Mouse (Mus musculus): Measurements from ENCODE around the gene Anapc2.

Anapc2 gene

GRCm38 (mm10) chr2:25271827-25272511, at the start of gene Anapc2, which contains the start of gene Ssna1:
Gene Anapc2 (plus strand): TSS chr2:25272478.
Gene Ssna1 (minus strand): TSS chr2:25272438.
- peak; percentile 98 to 99 for DNase-seq (ENCODE audit: low spot score in 2 of 2)

GRCm38 (mm10) chr2:25223681-25224491, 48.4 kb upstream of the Anapc2 start:
- DNase-seq (ENCODE audit: low spot score in 2 of 2) = peak; percentile 71 to 80

GRCm38 (mm10) chr2:25224492-25224765, 47.8 kb upstream of the Anapc2 start, which contains the start of gene Tubb4b:
Gene Tubb4b (minus strand): TSS chr2:25224702.
- no peak for DNase-seq (ENCODE audit: low spot score in 2 of 2)

- peak; percentile 99 to 100 for DNase-seq (ENCODE audit: low spot score in 2 of 2)
Measured at GRCm38 (mm10) chr2:25224766-25225752, 47.2 kb upstream of the Anapc2 start.

GRCm38 (mm10) chr2:25225811-25226379, 46.4 kb upstream of the Anapc2 start:
- peak in 1 of 2 experiments; percentile 29 for DNase-seq (ENCODE audit: low spot score in 2 of 2)

GRCm38 (mm10) chr2:25226864-25227263, 45.4 kb upstream of the Anapc2 start:
- peak; percentile 77 to 84 for DNase-seq (ENCODE audit: low spot score in 2 of 2)

- no peak for DNase-seq (ENCODE audit: low spot score in 2 of 2)
Measured at GRCm38 (mm10) chr2:25227406-25227805, 44.9 kb upstream of the Anapc2 start.

GRCm38 (mm10) chr2:25228431-25228889, 43.8 kb upstream of the Anapc2 start:
- peak; percentile 88 for DNase-seq (ENCODE audit: low spot score in 2 of 2)

- DNase-seq (ENCODE audit: low spot score in 2 of 2) = no peak
Measured at GRCm38 (mm10) chr2:25228995-25229530, 43.2 kb upstream of the Anapc2 start.

- no peak for DNase-seq (ENCODE audit: low spot score in 2 of 2)
Measured at GRCm38 (mm10) chr2:25229582-25229981, 42.7 kb upstream of the Anapc2 start.

GRCm38 (mm10) chr2:25230581-25230980, 41.7 kb upstream of the Anapc2 start:
- DNase-seq (ENCODE audit: low spot score in 2 of 2) = no peak

GRCm38 (mm10) chr2:25231038-25231437, 41.2 kb upstream of the Anapc2 start:
- DNase-seq (ENCODE audit: low spot score in 2 of 2) = no peak

- no peak for DNase-seq (ENCODE audit: low spot score in 2 of 2)
Measured at GRCm38 (mm10) chr2:25233421-25233820, 38.9 kb upstream of the Anapc2 start.

- no peak for DNase-seq (ENCODE audit: low spot score in 2 of 2)
Measured at GRCm38 (mm10) chr2:25234050-25234449, 38.2 kb upstream of the Anapc2 start, which contains the start of gene Slc34a3. Gene Slc34a3 (minus strand): TSS chr2:25234364.

GRCm38 (mm10) chr2:25234551-25235220, 37.6 kb upstream of the Anapc2 start:
- no peak for DNase-seq (ENCODE audit: low spot score in 2 of 2)

GRCm38 (mm10) chr2:25236614-25237013, 35.7 kb upstream of the Anapc2 start, which contains the start of gene Rnf224:
Gene Rnf224 (minus strand): TSS chr2:25236787.
- no peak for DNase-seq (ENCODE audit: low spot score in 2 of 2)

- DNase-seq (ENCODE audit: low spot score in 2 of 2) = no peak
Measured at GRCm38 (mm10) chr2:25237522-25237921, 34.8 kb upstream of the Anapc2 start.

- no peak for DNase-seq (ENCODE audit: low spot score in 2 of 2)
Measured at GRCm38 (mm10) chr2:25238106-25238505, 34.2 kb upstream of the Anapc2 start.

- no peak for DNase-seq (ENCODE audit: low spot score in 2 of 2)
Measured at GRCm38 (mm10) chr2:25239766-25240165, 32.5 kb upstream of the Anapc2 start.

- no peak for DNase-seq (ENCODE audit: low spot score in 2 of 2)
Measured at GRCm38 (mm10) chr2:25240310-25240709, 32.0 kb upstream of the Anapc2 start.
